Mouse (Mus musculus): ENCODE measurements around the gene Prkaca. TPM values are rescaled to one million over a fixed set of nuclear protein-coding genes. Genes with fewer than 3 reads are reported as not detected.

Gene Prkaca
- polyA plus RNA-seq, 1 experiment = 57.8 TPM

GRCm38 (mm10) chr8:84023085-84023484, 50.3 kb downstream of the Prkaca start:
- Histone ChIP-seq H3K4me1 (replicated peaks; ENCODE audit: control insufficient read depth, insufficient read depth, low read length) (peaks cover 12% of the 10 kb centered on the region; the same call in 1 of the 2 replicates), H3K27me3 (ENCODE audit: control insufficient read depth, insufficient read depth, low read length) (no peaks in the 10 kb centered on the region; the same call in 1 of the 2 replicates), H3K27ac (ENCODE audit: control insufficient read depth, insufficient read depth, low read length) (no peak overlapping the region), H3K4me3 (ENCODE audit: control insufficient read depth, insufficient read depth, low read length) (no peak overlapping the region), H3K36me3 (ENCODE audit: control insufficient read depth, insufficient read depth, low read length) (no peaks in the 10 kb centered on the region)
- no peak for DNase-seq
- 42% methylated on average over 5 of the region's 5 CpGs for WGBS
- TF ChIP-seq POLR2A (IDR thresholded peaks at IDR 0.05; ENCODE audit: control insufficient read depth, extremely low read depth, insufficient read depth, low read length, poor library complexity) = no peak
- no peak for TF ChIP-seq CTCF (IDR thresholded peaks at IDR 0.05; ENCODE audit: borderline replicate concordance, control insufficient read depth, extremely low read depth, insufficient read depth, low read length, poor library complexity)

DNA sequence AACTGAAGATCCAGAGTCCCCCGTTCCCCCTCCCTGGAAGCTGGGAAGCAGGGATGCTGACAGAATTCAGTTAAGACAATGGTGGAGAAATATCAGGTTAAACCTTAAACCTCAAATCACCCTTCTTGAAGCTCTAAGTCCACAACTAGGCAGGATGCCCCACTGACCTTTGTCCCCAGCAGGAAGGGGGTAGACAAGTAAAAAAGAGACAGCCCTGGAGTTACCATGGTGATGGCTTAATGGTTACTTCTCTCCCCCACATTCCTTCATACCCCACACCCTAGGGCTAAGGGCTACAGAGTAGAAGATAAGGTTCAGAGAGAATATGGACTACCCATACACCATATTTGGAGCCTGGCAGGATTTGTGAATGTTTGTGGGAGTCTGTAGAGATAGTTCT, 50.8 kb downstream of the Prkaca start:
- H3K27ac ChIP-seq (ENCODE audit: control insufficient read depth, insufficient read depth, low read length) = no peak overlapping the region

GRCm38 (mm10) chr8:84024171-84024570, 51.4 kb downstream of the Prkaca start:
- Histone ChIP-seq H3K36me3 (ENCODE audit: control insufficient read depth, insufficient read depth, low read length) (no peaks in the 10 kb centered on the region), H3K27ac (ENCODE audit: control insufficient read depth, insufficient read depth, low read length) (no peak overlapping the region), H3K27me3 (ENCODE audit: control insufficient read depth, insufficient read depth, low read length) (no peaks in the 10 kb centered on the region; the same call in 1 of the 2 replicates), H3K4me3 (ENCODE audit: control insufficient read depth, insufficient read depth, low read length) (no peak overlapping the region), H3K4me1 (replicated peaks; ENCODE audit: control insufficient read depth, insufficient read depth, low read length) (peaks cover 12% of the 10 kb centered on the region; the same call in 1 of the 2 replicates)
- WGBS = 20% methylated on average over 10 of the region's 10 CpGs
- TF ChIP-seq CTCF (IDR thresholded peaks at IDR 0.05; ENCODE audit: borderline replicate concordance, control insufficient read depth, extremely low read depth, insufficient read depth, low read length, poor library complexity) = peak; percentile 86
- no peak for TF ChIP-seq POLR2A (IDR thresholded peaks at IDR 0.05; ENCODE audit: control insufficient read depth, extremely low read depth, insufficient read depth, low read length, poor library complexity)
- DNase-seq = peak; percentile 65

More for the DNA sequence above, 50.8 kb downstream of the Prkaca start:
- no peak for TF ChIP-seq POLR2A (IDR thresholded peaks at IDR 0.05; ENCODE audit: control insufficient read depth, extremely low read depth, insufficient read depth, low read length, poor library complexity)
- no peak for TF ChIP-seq CTCF (IDR thresholded peaks at IDR 0.05; ENCODE audit: borderline replicate concordance, control insufficient read depth, extremely low read depth, insufficient read depth, low read length, poor library complexity)
- H3K36me3 ChIP-seq (ENCODE audit: control insufficient read depth, insufficient read depth, low read length) = no peaks in the 10 kb centered on the region
- no peaks in the 10 kb centered on the region; the same call in 1 of the 2 replicates for H3K27me3 ChIP-seq (ENCODE audit: control insufficient read depth, insufficient read depth, low read length)
- peaks cover 12% of the 10 kb centered on the region; the same call in 1 of the 2 replicates for H3K4me1 ChIP-seq (replicated peaks; ENCODE audit: control insufficient read depth, insufficient read depth, low read length)
- H3K4me3 ChIP-seq (ENCODE audit: control insufficient read depth, insufficient read depth, low read length) = no peak overlapping the region
- DNase-seq = no peak
- WGBS = 87% methylated on average over 1 of the region's 1 CpGs

DNA sequence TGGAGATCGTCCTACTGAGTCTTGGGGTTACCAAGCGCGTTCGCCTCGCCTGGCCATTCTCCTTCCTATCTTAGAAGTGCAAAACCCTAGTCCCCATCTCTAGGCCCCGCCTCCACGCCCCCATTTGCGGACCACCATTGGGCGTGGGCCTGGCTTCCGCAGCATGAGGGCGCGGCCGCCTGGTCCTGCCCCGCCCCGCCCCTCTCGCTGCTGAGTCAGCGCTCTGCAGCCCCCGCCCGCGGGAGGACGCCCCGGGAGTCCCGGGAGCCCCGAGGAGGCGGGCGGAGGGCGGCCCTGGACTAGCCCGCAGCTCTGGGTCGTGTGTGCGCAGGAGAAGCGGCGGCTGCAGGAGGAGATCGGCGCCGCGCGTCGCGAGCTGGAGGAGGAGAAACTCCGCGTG, 53.1 kb downstream of the Prkaca start:
- Histone ChIP-seq H3K27ac (ENCODE audit: control insufficient read depth, insufficient read depth, low read length) (no peak overlapping the region), H3K27me3 (ENCODE audit: control insufficient read depth, insufficient read depth, low read length) (no peaks in the 10 kb centered on the region; the same call in 1 of the 2 replicates), H3K36me3 (ENCODE audit: control insufficient read depth, insufficient read depth, low read length) (no peaks in the 10 kb centered on the region; the same call in 1 of the 2 replicates), H3K4me1 (replicated peaks; ENCODE audit: control insufficient read depth, insufficient read depth, low read length) (peaks cover 12% of the 10 kb centered on the region; the same call in 1 of the 2 replicates), H3K4me3 (ENCODE audit: control insufficient read depth, insufficient read depth, low read length) (peak overlapping the region; percentile 10; the same call in 1 of the 2 replicates)
- TF ChIP-seq POLR2A (IDR thresholded peaks at IDR 0.05; ENCODE audit: control insufficient read depth, extremely low read depth, insufficient read depth, low read length, poor library complexity) (no peak), CTCF (IDR thresholded peaks at IDR 0.05; ENCODE audit: borderline replicate concordance, control insufficient read depth, extremely low read depth, insufficient read depth, low read length, poor library complexity) (no peak)
- 2% methylated on average over 41 of the region's 41 CpGs for WGBS
- peak; percentile 78 for DNase-seq

- DNase-seq = no peak
- Histone ChIP-seq H3K27me3 (ENCODE audit: control insufficient read depth, insufficient read depth, low read length) (no peaks in the 10 kb centered on the region; the same call in 1 of the 2 replicates), H3K36me3 (ENCODE audit: control insufficient read depth, insufficient read depth, low read length) (no peaks in the 10 kb centered on the region; the same call in 1 of the 2 replicates), H3K4me1 (replicated peaks; ENCODE audit: control insufficient read depth, insufficient read depth, low read length) (peaks cover 12% of the 10 kb centered on the region; the same call in 1 of the 2 replicates), H3K27ac (ENCODE audit: control insufficient read depth, insufficient read depth, low read length) (no peak overlapping the region), H3K4me3 (ENCODE audit: control insufficient read depth, insufficient read depth, low read length) (no peak overlapping the region)
- TF ChIP-seq POLR2A (IDR thresholded peaks at IDR 0.05; ENCODE audit: control insufficient read depth, extremely low read depth, insufficient read depth, low read length, poor library complexity) = no peak
- no peak for TF ChIP-seq CTCF (IDR thresholded peaks at IDR 0.05; ENCODE audit: borderline replicate concordance, control insufficient read depth, extremely low read depth, insufficient read depth, low read length, poor library complexity)
- WGBS = 5% methylated on average over 10 of the region's 10 CpGs
Observed at GRCm38 (mm10) chr8:84027449-84027848, 54.7 kb downstream of the Prkaca start.

GRCm38 (mm10) chr8:84029272-84029671, 56.5 kb downstream of the Prkaca start:
- 92% methylated on average over 5 of the region's 5 CpGs for WGBS

More at GRCm38 (mm10) chr8:84029272-84029671, 56.5 kb downstream of the Prkaca start:
- Histone ChIP-seq H3K27me3 (ENCODE audit: control insufficient read depth, insufficient read depth, low read length) (no peaks in the 10 kb centered on the region; the same call in 1 of the 2 replicates), H3K36me3 (ENCODE audit: control insufficient read depth, insufficient read depth, low read length) (peaks cover 17% of the 10 kb centered on the region), H3K4me1 (replicated peaks; ENCODE audit: control insufficient read depth, insufficient read depth, low read length) (peaks cover 12% of the 10 kb centered on the region; the same call in 1 of the 2 replicates), H3K4me3 (ENCODE audit: control insufficient read depth, insufficient read depth, low read length) (no peak overlapping the region), H3K27ac (ENCODE audit: control insufficient read depth, insufficient read depth, low read length) (no peak overlapping the region)
- no peak for DNase-seq
- no peak for TF ChIP-seq CTCF (IDR thresholded peaks at IDR 0.05; ENCODE audit: borderline replicate concordance, control insufficient read depth, extremely low read depth, insufficient read depth, low read length, poor library complexity)
- TF ChIP-seq POLR2A (IDR thresholded peaks at IDR 0.05; ENCODE audit: control insufficient read depth, extremely low read depth, insufficient read depth, low read length, poor library complexity) = no peak

All from thymus, adult 2 months (tissue).